21 mouse cellular contexts compared by ENCODE assay signal in genomic region chrX:142561788-142562187, GRCm38 (mm10).
"Had no signal": no experiment of that assay in that cellular context is flagged by ENCODE, and none has a peak within 500 bp of the region (broad histone marks: within the 10 kb centered on the region; RNA-seq: fewer than 3 reads in every experiment).

No protein-coding gene starts in this region.

- H3K9me3 ChIP-seq: kidney, embryonic 15.5 days; limb, embryonic 12.5 days; limb, embryonic 15.5 days; midbrain, embryonic 10.5 days; midbrain, embryonic 13.5 days; neural tube, embryonic 13.5 days had no signal

- H3K9ac ChIP-seq: kidney, embryonic 15.5 days; limb, embryonic 12.5 days; limb, embryonic 15.5 days; midbrain, embryonic 13.5 days; neural tube, embryonic 13.5 days had no signal

- DNase-seq: kidney, adult 2 months; kidney, postnatal 10 days; kidney, postnatal 4 days; left cerebral cortex, postnatal 4 days; lung, adult 2 months; lung, postnatal 14 days; lung, postnatal 4 days; right cerebral cortex, postnatal 14 days; right cerebral cortex, postnatal 4 days; thymus, adult 2 months; thymus, postnatal 36 days had no signal

- H3K36me3 ChIP-seq: kidney, embryonic 15.5 days; limb, embryonic 12.5 days; limb, embryonic 15.5 days; midbrain, embryonic 10.5 days; midbrain, embryonic 13.5 days; neural tube, embryonic 13.5 days had no signal

- ATAC-seq: intestine, postnatal 0 days; midbrain, embryonic 13.5 days; midbrain, embryonic 16.5 days had no signal

- H3K4me1 ChIP-seq: limb, embryonic 12.5 days; limb, embryonic 15.5 days; midbrain, embryonic 10.5 days; midbrain, embryonic 13.5 days; neural tube, embryonic 13.5 days had no signal

- H3K4me2 ChIP-seq: kidney, embryonic 15.5 days; limb, embryonic 12.5 days; limb, embryonic 15.5 days; midbrain, embryonic 13.5 days; neural tube, embryonic 13.5 days had no signal

- H3K27ac ChIP-seq: kidney, embryonic 15.5 days; limb, embryonic 12.5 days; limb, embryonic 15.5 days; midbrain, embryonic 10.5 days; midbrain, embryonic 13.5 days; neural tube, embryonic 13.5 days; stomach, postnatal 0 days had no signal

- H3K4me3 ChIP-seq: kidney, embryonic 15.5 days; limb, embryonic 12.5 days; limb, embryonic 15.5 days; midbrain, embryonic 10.5 days; midbrain, embryonic 13.5 days; myocyte; neural tube, embryonic 13.5 days had no signal
